Mouse (Mus musculus): ENCODE measurements around the gene Isyna1. TPM values are rescaled to one million over a fixed set of nuclear protein-coding genes. Genes with fewer than 3 reads are reported as not detected.

Gene Isyna1
- polyA plus RNA-seq, 1 experiment from 2014 or later: 86.0 TPM

DNA sequence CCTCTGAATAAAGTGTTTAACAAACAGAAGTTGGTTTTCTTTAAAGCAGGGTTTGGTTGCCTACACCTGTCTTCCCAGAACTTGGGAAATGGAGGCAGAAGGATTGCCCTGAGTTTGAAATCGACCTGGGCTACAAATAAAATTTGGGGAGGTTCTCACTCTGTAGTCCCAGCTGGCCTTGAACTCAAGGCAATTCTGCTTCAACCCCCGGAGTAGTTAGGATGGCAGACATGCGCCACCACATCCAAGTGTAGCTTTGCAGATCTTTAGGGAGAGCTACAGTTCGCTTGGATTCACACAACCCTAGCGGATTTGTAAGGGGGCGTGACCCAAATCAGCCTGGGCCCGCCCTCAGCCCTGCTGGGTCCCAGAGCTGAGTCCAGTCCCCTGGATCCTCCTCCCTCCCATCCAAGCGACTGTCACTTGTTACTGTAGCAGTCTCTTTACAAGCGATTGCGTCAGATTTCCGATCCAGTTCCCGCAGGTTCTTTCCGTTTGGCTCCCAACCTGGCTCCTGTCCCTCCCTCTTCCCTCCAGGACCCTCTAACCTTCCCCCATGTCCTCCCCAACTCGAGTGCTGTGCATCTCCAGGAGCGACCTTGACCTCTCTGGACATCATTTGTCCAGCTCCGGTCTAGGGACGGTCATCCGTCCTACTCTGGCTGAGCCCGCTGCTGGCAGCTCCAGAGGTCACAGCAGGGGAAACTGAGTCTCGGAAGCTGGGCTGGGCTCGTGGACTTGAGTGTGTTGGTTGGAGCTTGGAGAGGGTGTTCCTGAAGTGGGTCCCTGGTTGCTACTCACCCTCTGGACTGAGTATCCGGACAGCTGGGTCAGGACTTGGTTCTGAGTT lies 36.6 kb downstream of the Isyna1 start:
- WGBS (ENCODE audit: insufficient replicate concordance): 11% methylated on average over 22 of the region's 22 CpGs
- H3K4me3 ChIP-seq (ENCODE audit: low read depth, low read length): no peak overlapping the region; the same call in 1 of the 2 replicates
- H3K36me3 ChIP-seq (ENCODE audit: control insufficient read depth, insufficient read depth, low read length): no peaks in the 10 kb centered on the region
- ATAC-seq (replicated peaks; ENCODE audit: insufficient number of reproducible peaks, low FRiP score, low TSS enrichment): 0 out of 2 replicates have a peak, but pooled peaks have one; percentile 35
- H3K27me3 ChIP-seq (ENCODE audit: control insufficient read depth, insufficient read depth, low read length): peaks cover 13% of the 10 kb centered on the region
- H3K27ac ChIP-seq (ENCODE audit: low read depth, low read length): peak overlapping the region; percentile 22; the same call in 1 of the 2 replicates
- peak overlapping the region; percentile 71 for H3K4me2 ChIP-seq
- peaks cover 32% of the 10 kb centered on the region for H3K4me1 ChIP-seq (ENCODE audit: control insufficient read depth, insufficient read depth, low read length)
- H3K9me3 ChIP-seq (replicated peaks; ENCODE audit: control insufficient read depth, low read length): no peaks in the 10 kb centered on the region
- H3K9ac ChIP-seq (ENCODE audit: low read depth, low read length): peak overlapping the region; percentile 52; the same call in 1 of the 2 replicates

DNA sequence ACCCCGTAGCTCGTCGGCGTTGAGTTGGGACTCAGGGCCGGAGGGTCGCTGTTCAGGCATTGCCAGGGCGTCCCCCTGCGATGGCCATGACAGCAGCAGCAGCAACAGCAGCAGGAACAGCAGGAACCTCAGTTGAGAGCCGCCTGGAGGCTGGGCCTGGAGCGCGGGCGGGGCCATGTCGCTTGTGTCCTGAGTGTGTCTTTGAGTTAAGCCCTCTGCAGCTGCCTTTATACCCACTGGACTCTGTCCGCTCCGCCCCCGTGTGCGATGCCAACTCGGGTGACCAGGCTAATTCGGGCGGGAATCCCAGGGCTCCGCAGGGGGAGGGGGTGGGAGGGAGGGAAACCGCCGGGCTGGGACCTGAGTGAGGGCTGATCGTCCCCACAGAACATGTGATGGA lies 37.3 kb downstream of the Isyna1 start:
- Histone ChIP-seq H3K4me3 (ENCODE audit: low read depth, low read length) (0 out of 2 replicates have a peak overlapping the region, but pooled peaks have one; percentile 5), H3K9me3 (replicated peaks; ENCODE audit: control insufficient read depth, low read length) (no peaks in the 10 kb centered on the region), H3K27ac (ENCODE audit: low read depth, low read length) (no peak overlapping the region), H3K27me3 (ENCODE audit: control insufficient read depth, insufficient read depth, low read length) (peaks cover 13% of the 10 kb centered on the region), H3K9ac (ENCODE audit: low read depth, low read length) (0 out of 2 replicates have a peak overlapping the region, but pooled peaks have one; percentile 34), H3K36me3 (ENCODE audit: control insufficient read depth, insufficient read depth, low read length) (no peaks in the 10 kb centered on the region), H3K4me1 (ENCODE audit: control insufficient read depth, insufficient read depth, low read length) (peaks cover 32% of the 10 kb centered on the region), H3K4me2 (peak overlapping the region; percentile 31)
- 14% methylated on average over 24 of the region's 24 CpGs for WGBS (ENCODE audit: insufficient replicate concordance)
- no peak for ATAC-seq (replicated peaks; ENCODE audit: insufficient number of reproducible peaks, low FRiP score, low TSS enrichment)

DNA sequence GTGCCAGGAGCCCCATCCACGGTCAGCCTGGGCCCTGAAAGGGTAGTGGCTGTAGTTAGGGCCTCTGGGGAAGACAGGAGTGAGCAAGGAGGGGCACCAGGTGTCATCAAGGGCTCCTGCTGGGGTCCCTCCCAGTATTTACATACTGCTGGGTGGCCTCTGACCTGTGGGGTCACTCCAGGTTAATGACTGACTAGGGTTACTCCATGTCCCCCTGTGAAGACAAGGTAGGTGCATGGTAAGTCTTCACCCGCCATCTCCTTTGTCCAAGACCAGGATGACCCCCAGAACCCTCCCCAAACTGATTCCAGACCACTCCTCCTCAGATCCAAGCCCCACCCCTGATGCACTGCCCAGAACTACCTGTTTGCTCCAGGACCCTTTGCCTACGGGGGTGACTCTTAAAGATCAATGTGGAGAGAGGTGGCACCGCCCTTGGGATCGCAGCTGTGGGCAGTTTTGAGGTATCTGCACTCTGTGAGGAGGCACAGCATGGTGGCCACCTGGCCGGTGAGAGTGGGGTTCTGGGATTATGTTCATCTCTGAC lies 38.2 kb downstream of the Isyna1 start, which contains the start of gene Gdf15:
Gene Gdf15 (minus strand): TSS at position 111 of the 547 bp plus-strand sequence.
- Histone ChIP-seq H3K27me3 (ENCODE audit: control insufficient read depth, insufficient read depth, low read length) (peaks cover 13% of the 10 kb centered on the region), H3K36me3 (ENCODE audit: control insufficient read depth, insufficient read depth, low read length) (no peaks in the 10 kb centered on the region), H3K9me3 (replicated peaks; ENCODE audit: control insufficient read depth, low read length) (no peaks in the 10 kb centered on the region), H3K4me1 (ENCODE audit: control insufficient read depth, insufficient read depth, low read length) (peaks cover 34% of the 10 kb centered on the region), H3K4me2 (peak within 1 kb of the TSS; percentile 31), H3K9ac (ENCODE audit: low read depth, low read length) (0 out of 2 replicates have a peak within 1 kb of the TSS, but pooled peaks have one; percentile 34), H3K27ac (ENCODE audit: low read depth, low read length) (no peak within 1 kb of the TSS), H3K4me3 (ENCODE audit: low read depth, low read length) (0 out of 2 replicates have a peak within 1 kb of the TSS, but pooled peaks have one; percentile 5)
- 73% methylated on average over 6 of the region's 6 CpGs for WGBS (ENCODE audit: insufficient replicate concordance)
- ATAC-seq (replicated peaks; ENCODE audit: insufficient number of reproducible peaks, low FRiP score, low TSS enrichment): no peak

DNA sequence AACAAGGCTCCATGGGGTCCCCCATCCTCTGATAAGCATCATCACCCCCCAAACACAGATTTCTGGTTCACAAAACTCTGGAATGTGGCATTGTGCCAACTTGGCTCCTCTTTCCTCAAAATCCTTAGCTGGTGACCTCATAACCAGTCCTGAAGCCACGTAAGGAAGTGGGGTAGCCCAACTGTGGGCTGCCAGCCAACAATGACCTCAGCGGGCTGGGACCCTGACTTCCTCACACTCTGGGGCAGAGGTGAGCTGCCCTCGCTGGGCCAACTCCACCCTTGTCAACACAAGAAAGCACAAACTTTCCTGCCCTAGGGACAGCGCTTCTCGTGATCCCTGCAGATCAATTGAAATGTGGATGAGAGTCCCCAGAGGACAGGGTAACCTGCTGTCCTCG lies 39.9 kb downstream of the Isyna1 start:
- Histone ChIP-seq H3K4me3 (ENCODE audit: low read depth, low read length) (no peak overlapping the region), H3K27ac (ENCODE audit: low read depth, low read length) (no peak overlapping the region; the same call in 1 of the 2 replicates), H3K27me3 (ENCODE audit: control insufficient read depth, insufficient read depth, low read length) (peaks cover 13% of the 10 kb centered on the region), H3K36me3 (ENCODE audit: control insufficient read depth, insufficient read depth, low read length) (no peaks in the 10 kb centered on the region), H3K9me3 (replicated peaks; ENCODE audit: control insufficient read depth, low read length) (no peaks in the 10 kb centered on the region), H3K9ac (ENCODE audit: low read depth, low read length) (peak overlapping the region; percentile 16; the same call in 1 of the 2 replicates), H3K4me2 (no peak overlapping the region), H3K4me1 (ENCODE audit: control insufficient read depth, insufficient read depth, low read length) (peaks cover 40% of the 10 kb centered on the region)
- WGBS (ENCODE audit: insufficient replicate concordance): 44% methylated on average over 6 of the region's 6 CpGs
- no peak for ATAC-seq (replicated peaks; ENCODE audit: insufficient number of reproducible peaks, low FRiP score, low TSS enrichment)

DNA sequence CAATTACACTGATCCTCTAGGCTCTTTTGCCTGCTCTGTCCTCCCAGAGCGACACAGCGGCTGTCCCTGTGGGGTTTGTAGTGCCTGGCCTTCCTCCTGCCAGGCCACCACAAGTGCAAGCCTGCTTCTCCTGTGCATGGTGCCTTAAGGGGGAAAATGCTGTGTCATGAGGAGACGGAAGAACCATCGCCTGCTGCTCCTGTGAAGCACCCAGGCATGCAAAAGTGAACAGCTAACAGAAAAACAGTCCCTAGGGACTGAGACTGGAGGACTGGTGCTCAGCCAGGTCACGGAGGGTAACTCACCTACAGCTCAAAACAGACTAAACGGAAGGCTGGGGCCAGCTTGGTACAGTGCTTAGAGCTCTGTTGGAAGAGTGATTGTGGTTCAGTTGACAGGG lies 41.4 kb downstream of the Isyna1 start:
- 69% methylated on average over 6 of the region's 6 CpGs for WGBS (ENCODE audit: insufficient replicate concordance)

DNA sequence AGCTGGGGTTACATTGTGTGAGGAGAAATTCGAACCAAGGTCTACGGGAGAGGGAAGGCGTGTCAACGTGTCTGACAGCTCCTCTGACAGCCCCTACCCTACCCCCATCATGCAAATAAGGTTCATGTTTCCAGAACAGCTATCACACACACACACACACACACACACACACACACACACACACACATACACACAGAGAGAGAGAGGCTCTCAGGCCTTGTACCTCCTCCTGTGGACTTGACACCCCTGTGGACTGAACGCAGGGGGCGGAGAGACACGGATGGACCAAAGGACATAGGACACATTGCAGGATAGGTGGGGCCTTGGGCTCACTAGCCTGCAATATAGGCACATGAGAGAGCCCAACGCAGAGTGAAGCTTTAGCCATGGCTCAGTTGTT lies 42.7 kb downstream of the Isyna1 start:
- Histone ChIP-seq H3K9ac (ENCODE audit: low read depth, low read length) (no peak overlapping the region), H3K9me3 (replicated peaks; ENCODE audit: control insufficient read depth, low read length) (no peaks in the 10 kb centered on the region), H3K27me3 (ENCODE audit: control insufficient read depth, insufficient read depth, low read length) (peaks cover 5% of the 10 kb centered on the region; the same call in 1 of the 2 replicates), H3K4me1 (ENCODE audit: control insufficient read depth, insufficient read depth, low read length) (peaks cover 20% of the 10 kb centered on the region), H3K36me3 (ENCODE audit: control insufficient read depth, insufficient read depth, low read length) (no peaks in the 10 kb centered on the region), H3K27ac (ENCODE audit: low read depth, low read length) (no peak overlapping the region), H3K4me2 (no peak overlapping the region), H3K4me3 (ENCODE audit: low read depth, low read length) (no peak overlapping the region)
- WGBS (ENCODE audit: insufficient replicate concordance): 59% methylated on average over 8 of the region's 8 CpGs
- ATAC-seq (replicated peaks; ENCODE audit: insufficient number of reproducible peaks, low FRiP score, low TSS enrichment): no peak

More for the DNA sequence above, 41.4 kb downstream of the Isyna1 start:
- Histone ChIP-seq H3K9me3 (replicated peaks; ENCODE audit: control insufficient read depth, low read length) (no peaks in the 10 kb centered on the region), H3K27me3 (ENCODE audit: control insufficient read depth, insufficient read depth, low read length) (peaks cover 13% of the 10 kb centered on the region), H3K4me3 (ENCODE audit: low read depth, low read length) (no peak overlapping the region), H3K4me1 (ENCODE audit: control insufficient read depth, insufficient read depth, low read length) (peaks cover 33% of the 10 kb centered on the region), H3K27ac (ENCODE audit: low read depth, low read length) (0 out of 2 replicates have a peak overlapping the region, but pooled peaks have one; percentile 15), H3K36me3 (ENCODE audit: control insufficient read depth, insufficient read depth, low read length) (no peaks in the 10 kb centered on the region), H3K9ac (ENCODE audit: low read depth, low read length) (peak overlapping the region; percentile 46; the same call in 1 of the 2 replicates), H3K4me2 (no peak overlapping the region)
- no peak for ATAC-seq (replicated peaks; ENCODE audit: insufficient number of reproducible peaks, low FRiP score, low TSS enrichment)

DNA sequence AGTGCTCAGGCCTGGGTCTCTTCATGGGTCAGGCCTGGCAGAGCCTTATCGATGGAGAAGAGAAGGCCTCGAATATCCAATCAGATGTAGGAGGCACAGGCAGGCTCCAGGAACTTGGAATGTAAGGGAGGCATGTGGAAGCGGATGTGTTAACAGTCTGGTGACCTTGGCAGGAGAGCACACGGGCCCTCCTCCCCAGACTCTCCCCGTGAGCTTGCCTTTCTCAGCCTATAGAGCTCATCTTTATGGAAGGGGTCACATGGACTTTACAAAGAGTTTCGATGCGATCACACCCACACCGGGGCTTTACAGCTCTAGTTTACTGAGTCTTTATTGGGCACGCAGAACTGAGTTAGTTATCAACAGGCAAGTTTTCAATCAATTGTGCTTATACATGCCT lies 44.6 kb downstream of the Isyna1 start:
- H3K4me1 ChIP-seq (ENCODE audit: control insufficient read depth, insufficient read depth, low read length): peaks cover 15% of the 10 kb centered on the region
- H3K9me3 ChIP-seq (replicated peaks; ENCODE audit: control insufficient read depth, low read length): no peaks in the 10 kb centered on the region
- no peak overlapping the region for H3K4me2 ChIP-seq
- no peak for ATAC-seq (replicated peaks; ENCODE audit: insufficient number of reproducible peaks, low FRiP score, low TSS enrichment)
- H3K27me3 ChIP-seq (ENCODE audit: control insufficient read depth, insufficient read depth, low read length): no peaks in the 10 kb centered on the region
- H3K27ac ChIP-seq (ENCODE audit: low read depth, low read length): no peak overlapping the region
- H3K4me3 ChIP-seq (ENCODE audit: low read depth, low read length): no peak overlapping the region
- WGBS (ENCODE audit: insufficient replicate concordance): 59% methylated on average over 9 of the region's 9 CpGs
- no peaks in the 10 kb centered on the region for H3K36me3 ChIP-seq (ENCODE audit: control insufficient read depth, insufficient read depth, low read length)
- no peak overlapping the region for H3K9ac ChIP-seq (ENCODE audit: low read depth, low read length)

DNA sequence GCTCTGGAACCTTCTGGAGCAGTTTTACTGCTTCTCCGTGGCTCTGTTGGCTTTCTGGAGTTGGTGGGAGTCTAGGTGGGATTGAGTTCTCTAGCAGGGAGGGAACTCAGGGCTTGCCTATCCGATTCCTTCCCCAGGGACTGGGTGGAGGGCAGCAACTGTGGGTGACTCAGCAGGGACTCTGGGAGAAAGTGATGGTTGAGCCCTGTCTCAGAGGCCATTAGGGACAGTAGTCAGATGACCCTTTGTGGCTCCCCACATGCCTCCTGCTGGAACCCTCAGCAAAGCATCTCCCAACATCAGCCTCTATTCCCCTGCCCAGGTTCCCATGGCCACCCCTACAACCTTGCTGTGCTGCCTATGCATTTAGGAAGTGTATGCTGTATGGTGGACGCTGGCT lies 48.8 kb downstream of the Isyna1 start:
- Histone ChIP-seq H3K27ac (ENCODE audit: low read depth, low read length) (no peak overlapping the region), H3K4me2 (no peak overlapping the region), H3K27me3 (ENCODE audit: control insufficient read depth, insufficient read depth, low read length) (no peaks in the 10 kb centered on the region), H3K36me3 (ENCODE audit: control insufficient read depth, insufficient read depth, low read length) (no peaks in the 10 kb centered on the region), H3K4me1 (ENCODE audit: control insufficient read depth, insufficient read depth, low read length) (peaks cover 31% of the 10 kb centered on the region), H3K9me3 (replicated peaks; ENCODE audit: control insufficient read depth, low read length) (no peaks in the 10 kb centered on the region), H3K4me3 (ENCODE audit: low read depth, low read length) (no peak overlapping the region), H3K9ac (ENCODE audit: low read depth, low read length) (no peak overlapping the region)
- ATAC-seq (replicated peaks; ENCODE audit: insufficient number of reproducible peaks, low FRiP score, low TSS enrichment): no peak
- 63% methylated on average over 3 of the region's 3 CpGs for WGBS (ENCODE audit: insufficient replicate concordance)
